Mouse (Mus musculus) stomach, postnatal 0 days (tissue): ENCODE data around the gene Sae1. TPM values are rescaled to one million over a fixed set of nuclear protein-coding genes. Genes with fewer than 3 reads are reported as not detected.
"Not testable (repeated sequence)": the region's sequence is repeated elsewhere in the genome, so short reads cannot be mapped to it uniquely, and the experiment has no call there.

Source experiments
- ATAC-seq: fragments of 200-750 bp; cut with Nextera tagmentation; 2 replicates; pipeline ENCODE4 v1.8.0; 2017; ENCODE audit not compliant: low FRiP score, low TSS enrichment
- DNase-seq: peaks from one replicate; pipeline ENCODE4 v3.0.0-alpha.2; 2016; ENCODE audit warnings: low spot score
- H3K27ac ChIP-seq: fragments of 300-500 bp; sonication (generic); replicated peaks from 2 replicates; pipeline ENCODE4 v1.5.1; 2014; ENCODE audit warnings: mild to moderate bottlenecking, control low read depth
- H3K27me3 ChIP-seq: fragments of 300-500 bp; sonication (generic); 2 replicates; pipeline ENCODE4 v1.6.1; 2014; ENCODE audit warnings: low read length; ENCODE audit not compliant: control insufficient read depth, insufficient read depth
- H3K36me3 ChIP-seq: fragments of 300-500 bp; sonication (generic); 2 replicates; pipeline ENCODE4 v1.6.1; 2014; ENCODE audit warnings: low read length, mixed read lengths; ENCODE audit not compliant: control insufficient read depth, insufficient read depth
- H3K4me1 ChIP-seq: fragments of 300-500 bp; sonication (generic); replicated peaks from 2 replicates; pipeline ENCODE4 v1.6.1; 2014; ENCODE audit warnings: antibody characterized with exemption; ENCODE audit not compliant: control insufficient read depth, insufficient read depth
- H3K4me2 ChIP-seq: fragments of 300-500 bp; sonication (generic); replicated peaks from 2 replicates; pipeline ENCODE4 v1.6.1; 2014; ENCODE audit warnings: low read depth, mild to moderate bottlenecking, control low read depth, moderate library complexity
- H3K4me3 ChIP-seq: fragments of 300-500 bp; sonication (generic); 2 replicates; pipeline ENCODE4 v1.5.1; 2014; ENCODE audit warnings: low read depth, low read length, control low read depth
- H3K9ac ChIP-seq: fragments of 300-500 bp; sonication (generic); 2 replicates; pipeline ENCODE4 v1.6.1; 2014; ENCODE audit warnings: mild to moderate bottlenecking, low read length, control low read depth, mixed read lengths
- H3K9me3 ChIP-seq: fragments of 300-500 bp; sonication (generic); 2 replicates; pipeline ENCODE4 v1.6.1; 2016; ENCODE audit warnings: low read length; ENCODE audit not compliant: control insufficient read depth
- CTCF ChIP-seq: IDR thresholded peaks from 2 replicates; pipeline ENCODE4 v1.5.1; 2016; ENCODE audit warnings: antibody characterized with exemption, low read depth, mild to moderate bottlenecking, moderate library complexity
- EP300 ChIP-seq: optimal IDR thresholded peaks from 2 replicates; pipeline ENCODE3; 2016; ENCODE audit warnings: antibody characterized with exemption
- WGBS: fragments of 180-500 bp; shearing (Covaris S2); extraction: QIAGEN DNeasy Blood & Tissue Kit; methylation state at CpG from one replicate; pipeline ENCODE4 v1.1.7; 2014; 5-methylcytosine and 5-hydroxymethylcytosine counted together
- polyA plus RNA-seq: library from polyadenylated mRNA; unstranded; fragments of >200 nt; fragmentation: Nextera tagmentation; extraction: Ambion mirVana; gene quantifications from 2 replicates; pipeline ENCODE4 v1.2.1, GENCODE M21; 2015

Sae1 gene
- polyA plus RNA-seq, 1 experiment from 2014 or later: 123 TPM

DNA sequence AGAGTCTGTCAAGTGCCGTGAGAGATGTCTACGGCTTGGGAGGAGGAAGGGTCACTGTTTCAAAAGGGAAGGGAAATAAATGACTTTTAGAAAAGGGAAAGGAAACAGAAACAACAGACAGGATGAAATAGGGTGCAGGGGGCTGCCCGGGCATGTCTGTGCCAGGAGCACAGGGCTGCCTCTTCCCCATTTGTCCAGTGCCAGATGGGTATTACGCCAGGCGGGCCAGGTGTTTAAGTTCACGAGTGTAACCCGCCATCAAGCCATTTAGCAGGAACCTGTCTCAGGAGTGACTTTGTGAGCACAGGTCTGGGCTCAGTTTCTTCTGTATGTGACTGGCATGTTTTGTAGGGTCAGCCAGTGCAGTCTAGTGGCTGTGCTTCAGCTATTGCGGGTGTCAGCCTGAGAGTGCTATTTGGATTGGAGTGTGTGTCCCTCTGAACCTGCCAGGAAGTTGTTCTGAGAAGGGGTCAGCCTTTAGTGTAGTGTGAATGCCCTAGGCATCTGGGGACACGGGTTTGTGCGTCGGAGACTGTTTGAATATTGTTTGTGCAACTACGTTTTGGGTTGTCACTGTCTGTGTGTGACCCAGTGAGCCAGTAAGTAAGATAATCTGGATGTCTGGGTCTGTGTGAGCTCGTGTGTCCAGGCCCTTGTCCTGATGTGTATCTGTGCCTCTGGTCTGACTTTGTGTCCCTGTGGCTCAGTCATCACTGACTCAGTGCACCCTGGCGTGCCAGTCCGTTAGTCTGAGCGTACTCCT lies 78.9 kb downstream of the Sae1 start:
- ATAC-seq: no peak

DNA sequence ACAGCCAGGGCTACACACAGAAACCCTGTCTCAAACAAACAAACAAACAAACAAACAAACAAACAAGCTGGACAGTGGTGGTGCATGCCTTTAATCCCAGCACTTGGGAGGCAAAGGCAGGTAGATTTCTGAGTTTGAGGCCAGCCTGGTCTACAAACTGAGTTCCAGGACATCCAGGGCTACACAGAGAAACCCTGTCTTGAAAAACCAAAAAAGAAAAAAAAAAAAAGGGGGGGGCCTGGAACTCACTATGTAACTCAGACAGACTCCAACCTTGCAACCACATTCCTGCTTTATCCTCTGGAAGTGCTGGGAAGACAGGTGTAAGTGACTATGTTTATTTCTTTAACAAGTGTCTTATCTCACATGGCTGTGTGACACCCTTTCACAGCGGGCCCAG lies 79.5 kb downstream of the Sae1 start, which contains the start of gene Bbc3:
Gene Bbc3 (plus strand): TSS at position 301 of the 400 bp plus-strand sequence.
- not testable (repeated sequence) for ATAC-seq, DNase-seq, H3K4me1 ChIP-seq, H3K27me3 ChIP-seq, H3K36me3 ChIP-seq, H3K9me3 ChIP-seq
- peak within 1 kb of the TSS; percentile 72 for H3K4me3 ChIP-seq
- peak within 1 kb of the TSS; percentile 100 for H3K4me2 ChIP-seq
- 22% methylated on average over 1 of the region's 1 CpGs for WGBS
- H3K27ac ChIP-seq: peak within 1 kb of the TSS; percentile 88
- H3K9ac ChIP-seq: peak within 1 kb of the TSS; percentile 70; the same call in 1 of the 2 replicates

More for the DNA sequence above, 78.9 kb downstream of the Sae1 start:
- Histone ChIP-seq H3K27ac (peak overlapping the region; percentile 88; the same call in 1 of the 2 replicates), H3K27me3 (no peaks in the 10 kb centered on the region), H3K36me3 (no peaks in the 10 kb centered on the region), H3K4me3 (peak overlapping the region; percentile 72), H3K4me1 (peaks cover 12% of the 10 kb centered on the region), H3K4me2 (peak overlapping the region; percentile 100), H3K9ac (peak overlapping the region; percentile 70; the same call in 1 of the 2 replicates), H3K9me3 (no peaks in the 10 kb centered on the region)
- TF ChIP-seq EP300: no peak
- TF ChIP-seq CTCF: no peak
- no peak for DNase-seq
- WGBS: 28% methylated on average over 16 of the region's 16 CpGs

DNA sequence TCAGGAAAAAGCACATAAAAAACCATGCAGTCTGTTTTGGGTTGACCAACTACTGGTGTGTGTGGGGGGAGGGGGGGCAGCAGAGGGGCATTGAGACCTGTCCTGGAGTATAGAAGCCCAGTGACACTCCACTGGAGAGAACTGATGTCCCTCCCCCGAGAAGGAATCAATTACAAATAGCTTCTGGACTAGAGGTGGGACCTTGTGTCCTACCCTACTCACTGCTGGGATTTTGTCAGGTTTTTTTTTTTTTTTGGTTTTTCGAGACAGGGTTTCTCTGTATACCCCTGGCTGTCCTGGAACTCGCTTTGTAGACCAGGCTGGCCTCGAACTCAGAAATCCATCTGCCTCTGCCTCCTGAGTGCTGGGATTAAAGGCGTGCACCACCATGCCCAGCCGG lies 80.5 kb downstream of the Sae1 start:
- WGBS: 75% methylated on average over 6 of the region's 6 CpGs
- not testable (repeated sequence) for H3K4me3 ChIP-seq, DNase-seq, H3K36me3 ChIP-seq, H3K9me3 ChIP-seq, H3K27ac ChIP-seq, H3K4me1 ChIP-seq, ATAC-seq, H3K27me3 ChIP-seq, H3K4me2 ChIP-seq, H3K9ac ChIP-seq

DNA sequence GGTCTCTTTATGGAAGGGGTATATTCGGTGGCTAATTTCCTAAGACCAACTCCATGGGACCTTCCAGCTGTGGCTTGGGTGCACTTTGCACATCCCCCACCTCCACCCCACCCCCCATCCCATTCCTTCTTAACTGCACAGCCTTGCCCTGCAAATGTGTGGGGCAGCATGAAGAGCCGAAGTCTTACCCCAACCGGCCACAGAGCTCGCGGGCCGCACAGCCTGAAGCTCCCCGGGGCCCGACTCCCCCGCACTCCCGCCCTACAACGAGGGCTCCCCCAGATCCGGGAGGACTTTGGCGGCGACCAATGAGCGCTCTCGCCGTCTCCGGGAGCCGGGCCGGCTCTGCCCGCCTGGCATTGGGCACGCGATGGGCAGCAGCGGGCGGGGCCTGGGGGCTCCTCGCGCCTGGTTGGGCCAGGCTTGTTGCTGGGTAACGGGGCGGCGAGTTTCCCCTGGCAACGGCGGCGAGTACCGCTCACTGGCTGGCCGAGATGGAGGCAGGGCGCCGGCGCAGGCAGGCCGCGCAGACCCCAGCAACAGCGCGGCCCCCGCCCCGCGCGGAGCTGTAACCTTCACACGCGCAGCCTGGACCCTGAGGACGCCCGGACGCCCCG lies 88.1 kb downstream of the Sae1 start:
- H3K4me3 ChIP-seq: peak overlapping the region; percentile 33
- WGBS: 2% methylated on average over 51 of the region's 52 CpGs
- H3K27ac ChIP-seq: peak overlapping the region; percentile 53; the same call in 1 of the 2 replicates
- ATAC-seq (peak; percentile 53), DNase-seq (peak; percentile 86)
- peak overlapping the region; percentile 53 for H3K4me2 ChIP-seq
- peak overlapping the region; percentile 54 for H3K9ac ChIP-seq
- TF ChIP-seq CTCF (no peak), EP300 (no peak)
- H3K4me1 ChIP-seq: 0 out of 2 replicates have a peak, but pooled peaks cover 4% of the 10 kb centered on the region
- H3K27me3 ChIP-seq: no peaks in the 10 kb centered on the region
- no peaks in the 10 kb centered on the region for H3K36me3 ChIP-seq
- no peaks in the 10 kb centered on the region for H3K9me3 ChIP-seq

DNA sequence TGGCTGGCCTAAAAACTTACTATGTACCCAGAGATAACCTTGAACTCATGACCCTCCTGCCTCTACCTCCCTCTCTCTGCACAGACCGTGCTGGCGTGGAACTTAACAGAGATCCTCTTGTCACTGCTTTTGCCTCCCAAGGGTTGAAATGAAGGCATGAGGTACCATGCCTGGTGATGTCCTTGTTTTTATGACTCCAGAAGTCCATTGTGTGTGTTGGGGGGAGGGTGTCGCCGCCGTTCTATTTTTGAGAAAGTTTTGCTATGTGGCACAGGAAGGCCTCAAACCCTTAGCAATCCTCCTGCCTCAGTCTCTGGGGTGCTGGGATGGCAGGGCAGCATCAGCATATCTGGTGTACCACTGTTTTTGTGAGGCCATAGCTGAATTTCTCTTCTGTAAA lies 88.7 kb downstream of the Sae1 start:
- no peaks in the 10 kb centered on the region for H3K36me3 ChIP-seq
- no peaks in the 10 kb centered on the region for H3K9me3 ChIP-seq
- WGBS: 86% methylated on average over 5 of the region's 5 CpGs
- no peak overlapping the region for H3K27ac ChIP-seq
- no peak overlapping the region for H3K4me3 ChIP-seq
- no peak for TF ChIP-seq CTCF
- TF ChIP-seq EP300: no peak
- H3K4me2 ChIP-seq: no peak overlapping the region
- no peak overlapping the region for H3K9ac ChIP-seq
- DNase-seq: no peak
- ATAC-seq: no peak
- H3K4me1 ChIP-seq: 0 out of 2 replicates have a peak, but pooled peaks cover 4% of the 10 kb centered on the region
- no peaks in the 10 kb centered on the region for H3K27me3 ChIP-seq

DNA sequence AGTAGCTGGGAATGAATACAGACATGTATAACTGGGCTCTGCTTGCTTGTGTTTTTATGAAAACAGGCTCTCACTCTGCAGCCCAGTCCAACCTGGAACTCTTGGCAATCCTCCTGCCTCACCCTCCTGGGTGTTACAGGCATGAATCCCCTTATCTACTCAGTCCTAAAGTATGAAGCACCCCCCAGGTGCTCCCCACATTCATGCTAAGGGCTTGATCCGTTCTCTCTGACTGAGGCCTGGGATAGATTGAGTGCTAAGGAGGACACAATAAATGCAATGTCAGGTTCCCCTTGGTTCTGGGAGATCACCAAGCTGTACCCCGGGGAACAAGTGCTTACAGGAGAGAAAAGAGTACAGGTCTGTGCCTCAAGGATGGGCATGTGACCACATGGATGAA lies 90.0 kb downstream of the Sae1 start:
- no peaks in the 10 kb centered on the region for H3K36me3 ChIP-seq
- no peak overlapping the region for H3K9ac ChIP-seq
- no peak for TF ChIP-seq EP300
- H3K9me3 ChIP-seq: no peaks in the 10 kb centered on the region
- ATAC-seq: no peak
- H3K27ac ChIP-seq: no peak overlapping the region; the same call in 1 of the 2 replicates
- no peak for DNase-seq
- H3K27me3 ChIP-seq: no peaks in the 10 kb centered on the region
- H3K4me3 ChIP-seq: no peak overlapping the region
- H3K4me1 ChIP-seq: 0 out of 2 replicates have a peak, but pooled peaks cover 4% of the 10 kb centered on the region
- WGBS: 67% methylated on average over 2 of the region's 2 CpGs
- no peak overlapping the region for H3K4me2 ChIP-seq
